8 mouse cellular contexts compared by ENCODE assay signal in genomic region chr12:33314924-33315643, GRCm38 (mm10).
DNase-seq lines count a peak whose midpoint lies in the region; ATAC-seq lines count a peak whose summit lies in the region.

No protein-coding gene starts in this region.

- H3K27me3 ChIP-seq in heart, embryonic 12.5 days (replicated peaks): no peaks in the 10 kb centered on the region
- no peaks in the 10 kb centered on the region for H3K27me3 ChIP-seq in liver, embryonic 13.5 days
- no peaks in the 10 kb centered on the region for H3K27me3 ChIP-seq in embryonic facial prominence, embryonic 10.5 days (replicated peaks; ENCODE audit: low read depth, poor library complexity, severe bottlenecking)

- H3K36me3 ChIP-seq in heart, embryonic 12.5 days: no peaks in the 10 kb centered on the region
- H3K36me3 ChIP-seq in liver, embryonic 13.5 days: no peaks in the 10 kb centered on the region
- H3K36me3 ChIP-seq in embryonic facial prominence, embryonic 10.5 days (replicated peaks): no peaks in the 10 kb centered on the region

- intact Hi-C loops in heart, postnatal 25 days (cut with DNase I): no loop called here

- ATAC-seq in heart, embryonic 12.5 days (ENCODE audit: insufficient number of reproducible peaks, low FRiP score): peak; percentile 58; the same call in 1 of the 2 replicates
- peak; percentile 70 for ATAC-seq in liver, embryonic 13.5 days (ENCODE audit: low read depth)

- 71% methylated on average over 16 of the region's 16 CpGs for WGBS in heart, embryonic 12.5 days
- 15% methylated on average over 16 of the region's 16 CpGs for WGBS in liver, embryonic 13.5 days (ENCODE audit: insufficient replicate concordance)
- 83% methylated on average over 16 of the region's 16 CpGs for WGBS in embryonic facial prominence, embryonic 10.5 days

- no peak overlapping the region for H3K4me3 ChIP-seq in heart, embryonic 12.5 days
- H3K4me3 ChIP-seq in liver, embryonic 13.5 days (replicated peaks): peak overlapping the region; percentile 64
- H3K4me3 ChIP-seq in embryonic facial prominence, embryonic 10.5 days: no peak overlapping the region

- peaks cover 41% of the 10 kb centered on the region for H3K4me1 ChIP-seq in heart, embryonic 12.5 days (replicated peaks)
- peaks cover 81% of the 10 kb centered on the region for H3K4me1 ChIP-seq in liver, embryonic 13.5 days (replicated peaks)
- peaks cover 10% of the 10 kb centered on the region for H3K4me1 ChIP-seq in embryonic facial prominence, embryonic 10.5 days

- H3K9me3 ChIP-seq in heart, embryonic 12.5 days (replicated peaks): no peaks in the 10 kb centered on the region
- H3K9me3 ChIP-seq in liver, embryonic 13.5 days (replicated peaks): no peaks in the 10 kb centered on the region
- no peaks in the 10 kb centered on the region for H3K9me3 ChIP-seq in embryonic facial prominence, embryonic 10.5 days

- H3K9ac ChIP-seq in heart, embryonic 12.5 days: no peak overlapping the region
- peak overlapping the region; percentile 80 for H3K9ac ChIP-seq in liver, embryonic 13.5 days

- H3K27ac ChIP-seq in heart, embryonic 12.5 days (ENCODE audit: poor library complexity, severe bottlenecking): no peak overlapping the region
- H3K27ac ChIP-seq in liver, embryonic 13.5 days: peak overlapping the region; percentile 97
- no peak overlapping the region for H3K27ac ChIP-seq in embryonic facial prominence, embryonic 10.5 days (replicated peaks)

- peak overlapping the region; percentile 67; the same call in 1 of the 2 replicates for H3K4me2 ChIP-seq in heart, embryonic 12.5 days
- peak overlapping the region; percentile 74 for H3K4me2 ChIP-seq in liver, embryonic 13.5 days

- DNase-seq in heart, adult 11 months: peak; percentile 97
- DNase-seq in heart, postnatal 25 days (ENCODE audit: low spot score): no peak
- DNase-seq in liver, embryonic 13.5 days: peak; percentile 75
- peak; percentile 33 to 46 for DNase-seq in spleen, adult 18-20 months
- DNase-seq in left cerebral cortex, adult 9 months (ENCODE audit: low spot score in 2 of 2): no peak
- DNase-seq in embryonic facial prominence, embryonic 10.5 days (ENCODE audit: low spot score): no peak
- no peak for DNase-seq in adrenal gland, adult 8-10 months

Comparison
In these comparisons a context has a peak if more than half of its experiments do, and no peak if none do; other contexts are left out.
1. DNase-seq: peak in heart, adult 11 months (single experiment), liver, embryonic 13.5 days (single experiment) and spleen, adult 18-20 months (2 of 2); none in heart, postnatal 25 days (single experiment), left cerebral cortex, adult 9 months (0 of 2), embryonic facial prominence, embryonic 10.5 days (single experiment) and adrenal gland, adult 8-10 months (single experiment).